26 mouse cellular contexts compared by ENCODE assay signal in the genomic region with DNA sequence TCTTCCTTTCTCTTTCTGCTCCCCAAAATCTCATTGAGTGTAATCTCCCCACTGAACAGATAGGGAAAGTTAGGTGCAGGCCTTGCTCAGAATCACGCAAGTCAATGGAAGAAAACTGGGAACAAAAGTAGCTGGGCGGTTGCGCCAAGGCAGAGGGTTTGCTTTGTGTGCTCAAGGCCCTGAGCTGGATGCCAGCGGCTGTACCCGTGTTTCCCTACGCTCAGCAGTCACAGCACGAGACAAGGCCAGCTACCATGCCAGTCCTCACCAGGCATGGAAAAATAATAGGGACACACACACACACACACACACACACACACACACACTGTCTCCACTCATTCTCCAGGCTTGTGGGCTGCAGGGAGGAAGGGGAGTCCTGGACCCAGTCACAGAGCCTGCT. TPM values are rescaled to one million over a fixed set of nuclear protein-coding genes. Genes with fewer than 3 reads are reported as not detected.
DNase-seq lines count a peak whose midpoint lies in the region; ATAC-seq and TF ChIP-seq lines count a peak whose summit lies in the region.
"Had no signal": no experiment of that assay in that cellular context is flagged by ENCODE, and none has a peak within 500 bp of the region (broad histone marks: within the 10 kb centered on the region; RNA-seq: fewer than 3 reads in every experiment).

No protein-coding gene starts in this region.

- DNase-seq in heart, embryonic 10.5 days (ENCODE audit: low spot score), result no peak
- DNase-seq in liver, adult 2 months (ENCODE audit: extremely low read depth, low read depth, low spot score), result no peak
- DNase-seq in liver, postnatal 0 days, result no peak
- DNase-seq in embryonic facial prominence, embryonic 10.5 days (ENCODE audit: low spot score), result no peak
- DNase-seq in urinary bladder, postnatal 25 days (ENCODE audit: low spot score), result no peak
- DNase-seq: adrenal gland, postnatal 36 days; B cell, adult 2 months; cerebellum, adult 18-20 months; kidney, adult 18-20 months; layer of hippocampus, adult 9-11 months; right cerebral cortex, adult 18-20 months; right cerebral cortex, postnatal 4 days; thymus, adult 18-20 months; thymus, postnatal 4 days had no signal

- 88% methylated on average over 7 of the region's 7 CpGs for WGBS in heart, embryonic 13.5 days
- 88% methylated on average over 7 of the region's 7 CpGs for WGBS in heart, embryonic 10.5 days
- WGBS in liver, adult 2 months, result 91% methylated on average over 7 of the region's 7 CpGs
- WGBS in liver, postnatal 0 days (ENCODE audit: insufficient replicate concordance), result 82% methylated on average over 7 of the region's 7 CpGs
- WGBS in embryonic facial prominence, embryonic 10.5 days, result 95% methylated on average over 7 of the region's 7 CpGs
- WGBS in embryonic facial prominence, embryonic 15.5 days, result 84% methylated on average over 7 of the region's 7 CpGs

- no peaks in the 10 kb centered on the region; the same call in 1 of the 2 replicates for H3K27me3 ChIP-seq in heart, embryonic 13.5 days (replicated peaks)
- H3K27me3 ChIP-seq in heart, embryonic 10.5 days (ENCODE audit: insufficient read depth, poor library complexity, severe bottlenecking), result peaks cover 27% of the 10 kb centered on the region; the same call in 1 of the 2 replicates
- H3K27me3 ChIP-seq in liver, adult 2 months (ENCODE audit: control insufficient read depth, insufficient read depth, low read length), result no peaks in the 10 kb centered on the region
- no peaks in the 10 kb centered on the region for H3K27me3 ChIP-seq in liver, postnatal 0 days (ENCODE audit: insufficient read depth, low read length)
- 0 out of 2 replicates have a peak, but pooled peaks cover 15% of the 10 kb centered on the region for H3K27me3 ChIP-seq in embryonic facial prominence, embryonic 10.5 days (replicated peaks; ENCODE audit: low read depth, poor library complexity, severe bottlenecking)
- H3K27me3 ChIP-seq in embryonic facial prominence, embryonic 15.5 days, result no peaks in the 10 kb centered on the region
- H3K27me3 ChIP-seq: CH12.LX; hindbrain, embryonic 15.5 days; midbrain, embryonic 13.5 days; neural tube, embryonic 13.5 days had no signal

- no peak overlapping the region for H3K4me3 ChIP-seq in heart, embryonic 13.5 days
- H3K4me3 ChIP-seq in heart, embryonic 10.5 days, result no peak overlapping the region
- H3K4me3 ChIP-seq in liver, adult 2 months (ENCODE audit: insufficient read depth, low read depth, low read length), result no peak overlapping the region
- no peak overlapping the region for H3K4me3 ChIP-seq in liver, postnatal 0 days (ENCODE audit: low read depth, low read length)
- no peak overlapping the region for H3K4me3 ChIP-seq in embryonic facial prominence, embryonic 10.5 days
- H3K4me3 ChIP-seq in embryonic facial prominence, embryonic 15.5 days (replicated peaks), result no peak overlapping the region
- H3K4me3 ChIP-seq: forebrain, embryonic 10.5 days; hindbrain, embryonic 15.5 days; midbrain, embryonic 13.5 days; neural tube, embryonic 13.5 days had no signal

- TF ChIP-seq POLR2A in liver, adult 2 months (IDR thresholded peaks at IDR 0.05; ENCODE audit: extremely low read depth, insufficient read depth, low read length), result no peak

- H3K27ac ChIP-seq in heart, embryonic 13.5 days (replicated peaks), result 0 out of 2 replicates have a peak overlapping the region, but pooled peaks have one; percentile 1
- H3K27ac ChIP-seq in heart, embryonic 10.5 days, result no peak overlapping the region
- H3K27ac ChIP-seq in liver, adult 2 months (replicated peaks; ENCODE audit: insufficient read depth, low read depth, low read length), result peak overlapping the region; percentile 18; the same call in 1 of the 2 replicates
- no peak overlapping the region for H3K27ac ChIP-seq in liver, postnatal 0 days (ENCODE audit: low read depth)
- peak overlapping the region; percentile 31; the same call in 1 of the 2 replicates for H3K27ac ChIP-seq in embryonic facial prominence, embryonic 10.5 days (replicated peaks)
- peak overlapping the region; percentile 78 for H3K27ac ChIP-seq in embryonic facial prominence, embryonic 15.5 days (replicated peaks)
- H3K27ac ChIP-seq: forebrain, embryonic 10.5 days; hindbrain, embryonic 15.5 days; kidney, postnatal 0 days; midbrain, embryonic 13.5 days; neural tube, embryonic 13.5 days had no signal

- H3K79me2 ChIP-seq in liver, adult 2 months (ENCODE audit: control insufficient read depth, insufficient read depth, low read length), result no peaks in the 10 kb centered on the region

- peaks cover 10% of the 10 kb centered on the region for H3K36me3 ChIP-seq in heart, embryonic 13.5 days
- peaks cover 13% of the 10 kb centered on the region for H3K36me3 ChIP-seq in heart, embryonic 10.5 days
- no peaks in the 10 kb centered on the region for H3K36me3 ChIP-seq in liver, adult 2 months (ENCODE audit: control insufficient read depth, insufficient read depth, low read length)
- no peaks in the 10 kb centered on the region for H3K36me3 ChIP-seq in liver, postnatal 0 days (replicated peaks; ENCODE audit: insufficient read depth, low read length)
- H3K36me3 ChIP-seq in embryonic facial prominence, embryonic 10.5 days (replicated peaks), result no peaks in the 10 kb centered on the region
- no peaks in the 10 kb centered on the region for H3K36me3 ChIP-seq in embryonic facial prominence, embryonic 15.5 days
- H3K36me3 ChIP-seq: forebrain, embryonic 10.5 days; G1E; hindbrain, embryonic 15.5 days; midbrain, embryonic 13.5 days; neural tube, embryonic 13.5 days had no signal

- no peak overlapping the region for H3K4me2 ChIP-seq in heart, embryonic 13.5 days
- no peak overlapping the region for H3K4me2 ChIP-seq in liver, postnatal 0 days (ENCODE audit: low read depth, low read length)
- no peak overlapping the region for H3K4me2 ChIP-seq in embryonic facial prominence, embryonic 15.5 days (replicated peaks)
- H3K4me2 ChIP-seq: hindbrain, embryonic 15.5 days; midbrain, embryonic 13.5 days; neural tube, embryonic 13.5 days had no signal

- no peak overlapping the region for H3K9ac ChIP-seq in heart, embryonic 13.5 days
- H3K9ac ChIP-seq in liver, adult 2 months (ENCODE audit: low read depth, low read length), result no peak overlapping the region
- H3K9ac ChIP-seq in liver, postnatal 0 days (replicated peaks), result no peak overlapping the region
- H3K9ac ChIP-seq in embryonic facial prominence, embryonic 15.5 days, result no peak overlapping the region
- H3K9ac ChIP-seq: hindbrain, embryonic 15.5 days; midbrain, embryonic 13.5 days; neural tube, embryonic 13.5 days had no signal

- TF ChIP-seq EP300 in liver, postnatal 0 days (IDR thresholded peaks at IDR 0.05; ENCODE audit: low read depth), result no peak

- no peak for ATAC-seq in heart, embryonic 13.5 days (ENCODE audit: extremely low read depth, insufficient number of reproducible peaks, low FRiP score, low TSS enrichment)
- no peak for ATAC-seq in liver, postnatal 0 days
- no peak for ATAC-seq in embryonic facial prominence, embryonic 15.5 days (ENCODE audit: insufficient number of reproducible peaks, low FRiP score, low TSS enrichment, low read depth)
- ATAC-seq: forebrain, embryonic 16.5 days; midbrain, embryonic 13.5 days; Patski had no signal

- peaks cover 49% of the 10 kb centered on the region for H3K4me1 ChIP-seq in heart, embryonic 13.5 days
- H3K4me1 ChIP-seq in heart, embryonic 10.5 days, result peaks cover 66% of the 10 kb centered on the region
- H3K4me1 ChIP-seq in liver, adult 2 months (ENCODE audit: control insufficient read depth, insufficient read depth, low read length), result 0 out of 2 replicates have a peak, but pooled peaks cover 2% of the 10 kb centered on the region
- H3K4me1 ChIP-seq in liver, postnatal 0 days (ENCODE audit: insufficient read depth), result no peaks in the 10 kb centered on the region
- H3K4me1 ChIP-seq in embryonic facial prominence, embryonic 10.5 days, result peaks cover 74% of the 10 kb centered on the region
- peaks cover 66% of the 10 kb centered on the region for H3K4me1 ChIP-seq in embryonic facial prominence, embryonic 15.5 days

- H3K9me3 ChIP-seq in heart, embryonic 13.5 days, result no peaks in the 10 kb centered on the region
- no peaks in the 10 kb centered on the region for H3K9me3 ChIP-seq in heart, embryonic 10.5 days
- H3K9me3 ChIP-seq in liver, postnatal 0 days (ENCODE audit: low read length), result no peaks in the 10 kb centered on the region
- H3K9me3 ChIP-seq in embryonic facial prominence, embryonic 10.5 days, result no peaks in the 10 kb centered on the region
- H3K9me3 ChIP-seq in embryonic facial prominence, embryonic 15.5 days (replicated peaks), result no peaks in the 10 kb centered on the region
- H3K9me3 ChIP-seq: forebrain, embryonic 10.5 days; G1E; hindbrain, embryonic 15.5 days; midbrain, embryonic 13.5 days; neural tube, embryonic 13.5 days had no signal

- no peak for TF ChIP-seq CTCF in liver, adult 2 months (IDR thresholded peaks at IDR 0.05; ENCODE audit: low read depth, low read length)
- no peak for TF ChIP-seq CTCF in liver, postnatal 0 days (IDR thresholded peaks at IDR 0.05; ENCODE audit: low read depth)

RNA-seq across cellular contexts. Expression of a gene that starts 12.0 kb away (rescaled TPM):
- polyA plus RNA-seq in heart, embryonic 13.5 days (2015; fragmentation: Nextera tagmentation; extraction: Ambion mirVana), result 4.9 and 6.0 TPM in 2 replicates
- 4.8 and 7.3 TPM in 2 replicates for polyA plus RNA-seq in heart, embryonic 10.5 days (2016; fragmentation: Nextera tagmentation; extraction: Ambion mirVana)
- 1.5 and 4.9 TPM in 2 replicates for total RNA-seq in liver, adult 2 months (2014; rRNA removed)
- 5.2 and 7.5 TPM in 2 replicates for polyA plus RNA-seq in liver, adult 2 months (2012; rRNA removed)
- polyA plus RNA-seq in liver, postnatal 0 days (2015; fragmentation: Nextera tagmentation; extraction: Ambion mirVana), result 6.1 and 6.2 TPM in 2 replicates
- 3.6 and 3.7 TPM in 2 replicates for polyA plus RNA-seq in embryonic facial prominence, embryonic 10.5 days (2016; fragmentation: Nextera tagmentation; extraction: Ambion mirVana)
- 7.3 and 8.1 TPM in 2 replicates for polyA plus RNA-seq in embryonic facial prominence, embryonic 15.5 days (2015; fragmentation: Nextera tagmentation; extraction: Ambion mirVana)
- total RNA-seq: megakaryocyte, adult 5-6 weeks had no signal
- polyA plus RNA-seq: G1E had no signal

Comparison
In these comparisons a context has a peak if more than half of its experiments do, and no peak if none do; other contexts are left out.
1. H3K27ac ChIP-seq: peak in heart, embryonic 13.5 days (single experiment), liver, adult 2 months (single experiment), embryonic facial prominence, embryonic 10.5 days (single experiment) and embryonic facial prominence, embryonic 15.5 days (single experiment); none in heart, embryonic 10.5 days (single experiment) and liver, postnatal 0 days (single experiment).